ENCODE assay signal across 20 mouse cellular contexts in genomic region chr6:28989433-28989832, GRCm38 (mm10).
DNase-seq lines count a peak whose midpoint lies in the region; ATAC-seq and TF ChIP-seq lines count a peak whose summit lies in the region.
"Had no signal": no experiment of that assay in that cellular context is flagged by ENCODE, and none has a peak within 500 bp of the region (broad histone marks: within the 10 kb centered on the region; RNA-seq: fewer than 3 reads in every experiment).

No protein-coding gene starts in this region.

- no peak for TF ChIP-seq RAD21 in MEL (IDR thresholded peaks at IDR 0.05; ENCODE audit: low read depth, low read length)

- TF ChIP-seq EP300 in MEL (IDR thresholded peaks at IDR 0.05; ENCODE audit: low read depth in 1 of 2, low read length in 2 of 2), result peak in 1 of 2 experiments; percentile 55; a peak in 2 of 4 replicates

- TF ChIP-seq POLR2A in MEL (IDR thresholded peaks at IDR 0.05; ENCODE audit: control insufficient read depth in 1 of 2, insufficient read depth in 1 of 2, low read depth in 1 of 2, low read length in 2 of 2, poor library complexity in 1 of 2), result no peak

- no peaks in the 10 kb centered on the region for H3K9me3 ChIP-seq in MEL (replicated peaks; ENCODE audit: insufficient read depth, low read length)
- H3K9me3 ChIP-seq: embryonic facial prominence, embryonic 10.5 days; hindbrain, embryonic 13.5 days; intestine, embryonic 15.5 days; neural tube, embryonic 13.5 days had no signal

- H3K27ac ChIP-seq in layer of hippocampus, adult 2 months, result no peak overlapping the region
- H3K27ac ChIP-seq in MEL (ENCODE audit: control insufficient read depth, low read depth, low read length), result no peak overlapping the region
- H3K27ac ChIP-seq: embryonic facial prominence, embryonic 10.5 days; gastrocnemius, adult 2 months; hindbrain, embryonic 13.5 days; intestine, embryonic 15.5 days; neural tube, embryonic 13.5 days had no signal

- no peak for ATAC-seq in cerebellum, adult (ENCODE audit: insufficient number of reproducible peaks, low FRiP score, low TSS enrichment)
- ATAC-seq in erythroid progenitor cell, adult 5-6 weeks (replicated peaks; ENCODE audit: low FRiP score, poor library complexity, severe bottlenecking), result no peak
- ATAC-seq: intestine, embryonic 15.5 days had no signal

- no peaks in the 10 kb centered on the region for H3K79me2 ChIP-seq in MEL (ENCODE audit: control insufficient read depth, insufficient read depth, low read length, poor library complexity)

- no peak for TF ChIP-seq CTCF in layer of hippocampus, adult 2 months (conservative IDR thresholded peaks at IDR 0.05)
- no peak for TF ChIP-seq CTCF in MEL (IDR thresholded peaks at IDR 0.05 in 2 of 3, conservative IDR thresholded peaks at IDR 0.05 in 1 of 3; ENCODE audit: control insufficient read depth in 1 of 3, insufficient read depth in 1 of 3, low read depth in 2 of 3, low read length in 3 of 3, poor library complexity in 1 of 3, severe bottlenecking in 1 of 3)

- peaks cover 0 to 11% of the 10 kb centered on the region in 2 experiments; a peak in 3 of 4 replicates for H3K27me3 ChIP-seq in MEL (ENCODE audit: control insufficient read depth in 1 of 2, insufficient read depth in 2 of 2, low read length in 2 of 2)
- H3K27me3 ChIP-seq: CH12.LX; intestine, embryonic 15.5 days had no signal

- peaks cover 0 to 8% of the 10 kb centered on the region in 2 experiments; a peak in 2 of 4 replicates for H3K4me1 ChIP-seq in MEL (ENCODE audit: control insufficient read depth in 1 of 2, insufficient read depth in 2 of 2, low read length in 2 of 2)
- H3K4me1 ChIP-seq: hindbrain, embryonic 13.5 days; intestine, embryonic 15.5 days; neural tube, embryonic 13.5 days had no signal

- peak; percentile 54 for DNase-seq in cerebellum, adult 11-12 months
- peak; percentile 37 to 59 for DNase-seq in layer of hippocampus, adult 2 months (ENCODE audit: low spot score in 2 of 2)
- no peak for DNase-seq in layer of hippocampus, postnatal 10 days (ENCODE audit: low spot score in 2 of 2)
- DNase-seq in MEL (ENCODE audit: low read depth, low spot score), result peak; percentile 42
- peak; percentile 78 to 80 for DNase-seq in cerebellum, postnatal 10 days
- no peak for DNase-seq in urinary bladder, postnatal 36 days (ENCODE audit: low spot score in 2 of 2)
- DNase-seq: adrenal gland, postnatal 25 days; gastrocnemius, adult 2 months; heart, adult 18-20 months; kidney, postnatal 14 days; liver; lung, adult 18-20 months had no signal

- H3K4me3 ChIP-seq in layer of hippocampus, adult 2 months, result no peak overlapping the region
- H3K4me3 ChIP-seq in MEL (ENCODE audit: control insufficient read depth in 1 of 2, insufficient read depth in 1 of 2, low read depth in 2 of 2, low read length in 2 of 2), result no peak overlapping the region
- H3K4me3 ChIP-seq: embryonic facial prominence, embryonic 10.5 days; erythroblast, embryonic 14.5 days; gastrocnemius, adult 2 months; hindbrain, embryonic 13.5 days; intestine, embryonic 15.5 days; neural tube, embryonic 13.5 days had no signal

- no peak overlapping the region for H3K9ac ChIP-seq in MEL (ENCODE audit: control insufficient read depth, low read depth, low read length, poor library complexity, severe bottlenecking)
- H3K9ac ChIP-seq: hindbrain, embryonic 13.5 days; intestine, embryonic 15.5 days; neural tube, embryonic 13.5 days had no signal

- peaks cover 0 to 2% of the 10 kb centered on the region in 2 experiments; a peak in 1 of 4 replicates for H3K36me3 ChIP-seq in MEL (ENCODE audit: control insufficient read depth in 1 of 2, insufficient read depth in 2 of 2, low read length in 2 of 2)
- H3K36me3 ChIP-seq: embryonic facial prominence, embryonic 10.5 days; hindbrain, embryonic 13.5 days; intestine, embryonic 15.5 days; neural tube, embryonic 13.5 days had no signal

TF ChIP-seq in MEL, 35 proteins besides CTCF, POLR2A, EP300 and RAD21:
- no peak for TF ChIP-seq MXI1 (IDR thresholded peaks at IDR 0.05; ENCODE audit: low read depth, low read length)
- TF ChIP-seq ZKSCAN1 (IDR thresholded peaks at IDR 0.05; ENCODE audit: low read depth, low read length), result no peak
- no peak for TF ChIP-seq ZMIZ1 (IDR thresholded peaks at IDR 0.05; ENCODE audit: low read depth, low read length)
- TF ChIP-seq MAZ (IDR thresholded peaks at IDR 0.05; ENCODE audit: low read depth, low read length), result no peak
- no peak for TF ChIP-seq E2F4 (IDR thresholded peaks at IDR 0.05; ENCODE audit: borderline replicate concordance, low read depth, low read length)
- peak; percentile 63 for TF ChIP-seq GATA1 (IDR thresholded peaks at IDR 0.05; ENCODE audit: low read depth, low read length)
- peak; percentile 51; the same call in 1 of the 2 replicates for TF ChIP-seq RCOR1 (IDR thresholded peaks at IDR 0.05; ENCODE audit: low read depth, low read length)
- TF ChIP-seq KAT2A (conservative IDR thresholded peaks at IDR 0.05; ENCODE audit: low read depth, low read length), result no peak
- TF ChIP-seq UBTF (IDR thresholded peaks at IDR 0.05; ENCODE audit: borderline replicate concordance, insufficient read depth, low read depth, low read length), result no peak
- no peak for TF ChIP-seq SMC3 (IDR thresholded peaks at IDR 0.05; ENCODE audit: low read depth, low read length)
- TF ChIP-seq MYB (IDR thresholded peaks at IDR 0.05; ENCODE audit: low read depth, low read length), result no peak
- no peak for TF ChIP-seq CHD2 (IDR thresholded peaks at IDR 0.05; ENCODE audit: low read length)
- no peak for TF ChIP-seq GABPA (IDR thresholded peaks at IDR 0.05; ENCODE audit: low read depth, low read length)
- no peak for TF ChIP-seq MEF2A (IDR thresholded peaks at IDR 0.05; ENCODE audit: extremely low read depth, insufficient replicate concordance, low read depth, low read length, poor library complexity, severe bottlenecking)
- no peak for TF ChIP-seq ZC3H11A (IDR thresholded peaks at IDR 0.05; ENCODE audit: low read depth, low read length)
- no peak for TF ChIP-seq POLR2AphosphoS5 (IDR thresholded peaks at IDR 0.05; ENCODE audit: borderline replicate concordance, low read depth, low read length)
- peak; percentile 45; the same call in 1 of the 2 replicates for TF ChIP-seq ELF1 (IDR thresholded peaks at IDR 0.05; ENCODE audit: low read depth, low read length)
- no peak for TF ChIP-seq MYC (IDR thresholded peaks at IDR 0.05; ENCODE audit: low read depth, low read length)
- no peak for TF ChIP-seq SIN3A (IDR thresholded peaks at IDR 0.05; ENCODE audit: low read length)
- TF ChIP-seq ETS1 (IDR thresholded peaks at IDR 0.05; ENCODE audit: low read depth, low read length), result peak; percentile 48; the same call in 1 of the 2 replicates
- no peak for TF ChIP-seq CHD1 (IDR thresholded peaks at IDR 0.05; ENCODE audit: low read depth, low read length)
- TF ChIP-seq NRF1 (IDR thresholded peaks at IDR 0.05; ENCODE audit: insufficient read depth, low read depth, low read length, poor library complexity, severe bottlenecking), result no peak
- TF ChIP-seq BHLHE40 (IDR thresholded peaks at IDR 0.05; ENCODE audit: borderline replicate concordance, low read depth, low read length), result no peak
- no peak for TF ChIP-seq USF1 (IDR thresholded peaks at IDR 0.05; ENCODE audit: low read depth, low read length)
- no peak for TF ChIP-seq NELFE (IDR thresholded peaks at IDR 0.05; ENCODE audit: low read depth, low read length)
- TF ChIP-seq POLR2AphosphoS2 (IDR thresholded peaks at IDR 0.05; ENCODE audit: low read length), result no peak
- 0 out of 2 replicates have a peak, but pooled peaks have one; percentile 15 for TF ChIP-seq TCF12 (IDR thresholded peaks at IDR 0.05; ENCODE audit: low read depth, low read length)
- TF ChIP-seq ZNF384 (IDR thresholded peaks at IDR 0.05; ENCODE audit: low read depth, low read length), result no peak

Comparison
In these comparisons a context has a peak if more than half of its experiments do, and no peak if none do; other contexts are left out.
1. DNase-seq: peak in cerebellum, adult 11-12 months (single experiment), layer of hippocampus, adult 2 months (2 of 2), MEL (single experiment) and cerebellum, postnatal 10 days (2 of 2); none in layer of hippocampus, postnatal 10 days (0 of 2) and urinary bladder, postnatal 36 days (0 of 2).